Mouse (Mus musculus): ENCODE measurements around the gene Fgfr3. TPM values are rescaled to one million over a fixed set of nuclear protein-coding genes. Genes with fewer than 3 reads are reported as not detected.

Gene Fgfr3
- total RNA-seq (2023): not detected

DNA sequence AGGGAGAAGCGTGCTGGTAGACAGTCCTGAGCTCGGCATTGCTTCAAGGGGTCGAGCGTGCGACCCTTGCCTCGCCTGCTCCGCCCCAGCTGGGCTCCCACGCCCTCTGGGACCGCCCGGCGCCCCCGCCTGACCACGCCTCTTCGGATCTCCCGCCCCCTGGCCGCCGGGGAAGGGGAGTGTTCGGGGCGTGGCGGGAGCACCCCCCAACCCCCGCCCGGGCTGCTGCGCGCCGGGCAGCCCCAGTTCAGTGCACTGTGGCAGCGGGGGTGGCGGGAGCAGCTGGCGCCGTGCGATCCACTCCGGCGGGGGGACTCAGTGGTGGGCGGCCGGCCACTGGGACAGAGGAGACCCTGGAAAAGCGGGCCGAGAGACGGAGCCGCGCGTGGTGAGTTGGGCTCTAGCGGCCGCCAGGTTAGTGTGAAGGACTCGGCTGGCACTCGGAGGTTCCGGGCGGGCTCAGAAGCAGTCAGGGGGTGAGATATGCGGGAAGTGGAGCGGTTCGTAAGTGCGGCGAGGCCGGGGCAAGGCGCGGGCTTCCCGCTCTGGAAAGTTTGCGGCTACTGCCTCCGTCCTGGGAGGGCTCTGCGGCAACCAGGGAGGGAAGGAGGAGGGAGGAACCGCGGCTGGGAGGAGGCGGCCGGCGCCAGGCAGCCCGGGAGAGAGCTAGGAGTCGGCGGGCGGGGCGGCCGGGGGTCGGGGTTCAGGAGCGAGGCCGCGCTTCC, at the start of gene Fgfr3:
Fgfr3 (plus strand) TSS at position 134 of the 725 bp plus-strand sequence.

DNA sequence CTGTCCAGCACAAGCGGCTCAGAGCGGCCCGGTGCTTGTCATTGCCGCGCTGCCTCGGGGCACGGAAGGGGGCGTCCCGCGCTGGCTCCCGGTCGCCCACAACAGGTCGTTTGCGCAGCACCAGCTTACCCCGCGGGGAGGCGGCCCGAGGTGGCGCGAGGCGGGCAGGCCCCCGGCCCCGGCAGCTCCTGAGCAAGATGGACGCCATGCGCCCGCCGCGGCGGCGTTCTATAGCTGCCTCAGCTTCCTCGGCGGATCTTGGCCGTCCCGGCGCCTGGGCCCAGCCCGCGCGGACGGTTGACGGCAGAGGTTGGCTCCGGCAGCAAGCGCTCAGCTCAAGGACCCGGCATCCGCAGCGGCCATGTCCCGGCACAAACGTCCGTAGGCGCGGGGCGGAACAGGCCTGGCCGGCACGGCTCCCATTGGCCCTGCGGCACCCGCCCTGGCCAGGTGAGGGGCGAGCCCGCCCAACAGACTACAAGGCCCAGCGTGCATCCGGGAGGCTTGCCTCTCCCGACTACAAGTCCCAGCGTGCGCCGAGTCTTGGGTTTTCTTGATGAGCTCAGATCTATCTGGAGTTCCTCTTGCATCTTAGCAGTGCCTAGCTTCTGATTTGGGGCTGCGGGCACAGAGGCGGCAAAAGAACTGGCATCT, 61.0 kb downstream of the Fgfr3 start, which contains the start of gene Letm1:
Letm1 (minus strand) TSS at position 473 of the 654 bp plus-strand sequence.

Other genes starting within 250 kb of the Fgfr3 start
- 45.3 TPM for gene Fam53a, start 92.0 kb upstream of the Fgfr3 start, total RNA-seq (2023)
- 1.7 TPM for gene Gm9903, start 91.7 kb upstream of the Fgfr3 start, total RNA-seq (2023)
- 87.3 TPM for gene Slbp, start 69.1 kb upstream of the Fgfr3 start, total RNA-seq (2023)
- 7.6 TPM for gene Tacc3, start 63.5 kb upstream of the Fgfr3 start, total RNA-seq (2023)
- 7.2 TPM for gene Tmem129, start 63.3 kb upstream of the Fgfr3 start, total RNA-seq (2023)
- 83.0 TPM for gene Letm1, start 61.1 kb downstream of the Fgfr3 start, total RNA-seq (2023)
- 22.3 TPM for gene Nsd2, start 99.1 kb downstream of the Fgfr3 start, total RNA-seq (2023)
- 28.3 TPM for gene Nelfa, start 214.7 kb downstream of the Fgfr3 start, total RNA-seq (2023)